Mouse (Mus musculus): ENCODE measurements at regions not wholly inside any gene's neighbourhood (a gene's known extent, or its start where the extent isn't known, plus 50 kb on each side); places are given as distances from the start of the nearest gene placed in this dataset.

DNA sequence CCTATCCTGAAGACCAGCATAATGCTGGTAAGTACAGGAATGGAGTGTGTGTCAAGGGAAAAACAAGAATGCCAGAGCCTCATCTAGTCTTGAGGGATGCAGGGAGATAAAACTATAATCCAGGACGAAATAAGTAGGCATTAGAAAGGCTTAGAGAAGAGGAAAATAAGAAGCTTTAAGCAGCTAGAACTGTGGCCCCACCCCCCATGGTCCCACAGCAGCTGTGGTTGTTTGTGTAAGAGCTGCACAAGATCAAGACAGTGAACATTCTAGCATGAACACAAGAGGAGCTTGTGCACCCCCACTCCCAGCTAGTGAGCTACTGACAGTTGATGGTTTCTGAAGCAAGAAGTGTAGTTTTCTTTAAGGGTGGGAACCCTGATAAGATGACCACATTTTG, 315.9 kb downstream of the Tmem135 start:
- ATAC-seq (ENCODE audit: poor library complexity, severe bottlenecking), result no peak

DNA sequence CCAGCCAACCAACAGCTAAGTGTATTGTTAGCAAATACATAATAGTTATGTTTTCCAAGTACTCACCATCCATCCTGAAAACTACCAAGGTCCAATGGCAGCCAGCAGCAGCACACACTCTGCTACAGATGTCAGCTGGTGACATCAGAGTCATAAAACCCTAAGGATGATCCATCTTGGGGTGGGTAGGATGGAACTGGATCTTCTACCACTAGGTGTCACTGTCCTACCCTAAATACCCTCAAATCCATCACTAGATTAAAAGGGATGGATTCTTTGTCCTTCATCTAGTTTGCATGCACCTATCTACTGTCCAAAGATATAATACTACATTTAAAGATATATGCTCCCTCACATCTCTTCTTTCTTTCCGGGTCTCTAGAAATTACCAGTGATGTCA, 317.7 kb downstream of the Tmem135 start:
- ATAC-seq (ENCODE audit: poor library complexity, severe bottlenecking), result peak; percentile 67

DNA sequence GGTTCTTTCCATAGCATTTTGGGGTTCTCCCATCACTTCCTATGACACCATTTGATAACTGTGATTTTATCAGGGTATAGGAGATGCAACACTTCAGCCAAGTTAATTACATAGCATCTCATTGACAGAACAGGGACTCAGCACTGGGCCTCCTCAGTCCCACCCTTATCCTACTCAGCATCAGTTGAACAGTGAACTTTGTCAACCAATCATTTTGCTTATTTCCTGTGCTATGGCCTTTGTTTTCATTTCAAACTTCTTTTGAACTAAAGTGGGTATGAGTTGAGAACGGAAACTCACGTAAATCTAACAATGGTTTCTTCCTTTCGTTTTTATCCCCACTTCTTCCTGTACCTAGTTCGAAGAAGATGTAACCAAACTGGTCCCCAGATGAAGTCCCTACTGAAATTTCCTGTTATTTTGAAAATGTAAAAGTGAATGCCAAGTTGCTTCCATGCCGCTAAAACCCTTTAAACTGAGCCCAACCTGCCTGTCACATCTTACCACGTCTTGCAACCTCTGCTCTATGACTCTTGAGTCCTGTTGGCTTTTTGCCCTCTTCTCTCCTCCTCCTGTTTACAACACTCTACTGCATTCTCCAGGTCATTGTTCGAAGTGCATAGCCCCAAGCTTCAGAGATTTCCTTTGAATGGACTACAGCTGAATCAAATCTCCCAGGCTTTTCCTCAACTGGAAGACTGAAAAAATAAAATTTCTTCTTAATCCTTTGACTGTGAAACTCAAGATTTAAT, 329.9 kb downstream of the Tmem135 start:
- no peak for ATAC-seq (ENCODE audit: poor library complexity, severe bottlenecking)

DNA sequence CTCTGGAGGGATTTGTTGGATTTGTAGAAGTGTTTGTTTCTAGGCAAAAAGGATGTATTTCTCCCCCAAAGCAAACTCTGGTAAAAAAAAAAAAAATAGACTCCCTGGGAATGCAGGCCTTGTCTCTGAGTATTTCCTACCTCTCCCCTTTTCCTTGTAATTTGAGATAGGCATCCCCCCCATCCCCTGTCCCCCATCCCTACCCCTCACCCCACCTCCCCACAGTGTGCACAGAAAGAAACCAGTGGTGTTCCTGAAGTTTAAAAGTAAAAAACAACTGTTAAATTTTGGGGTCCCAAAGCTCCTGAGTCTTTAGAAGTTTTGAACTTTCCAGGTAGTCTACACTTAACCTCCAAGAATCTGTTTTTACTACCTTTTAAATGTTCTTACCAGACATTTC, 334.0 kb downstream of the Tmem135 start:
- ATAC-seq (ENCODE audit: poor library complexity, severe bottlenecking), result no peak

DNA sequence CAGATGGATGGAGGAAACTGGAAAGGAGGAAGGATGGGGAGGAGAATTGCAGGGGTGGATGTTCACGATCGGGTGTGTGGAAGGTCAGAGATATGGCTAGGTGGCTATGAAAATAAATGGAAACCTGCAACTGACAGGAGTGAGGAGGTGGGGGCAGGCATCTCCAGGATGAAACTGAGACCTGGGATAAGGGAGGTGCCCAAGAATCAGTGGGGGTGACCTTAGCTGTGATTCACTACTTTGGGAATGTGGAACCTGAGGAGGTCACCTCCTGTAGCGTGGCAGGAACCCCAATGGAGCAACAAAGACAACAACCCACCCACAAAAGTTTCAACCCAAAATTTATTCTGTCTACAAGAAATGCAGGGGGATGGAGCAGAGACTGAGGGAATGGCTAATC, 339.6 kb downstream of the Tmem135 start:
- ATAC-seq (ENCODE audit: poor library complexity, severe bottlenecking), result no peak

DNA sequence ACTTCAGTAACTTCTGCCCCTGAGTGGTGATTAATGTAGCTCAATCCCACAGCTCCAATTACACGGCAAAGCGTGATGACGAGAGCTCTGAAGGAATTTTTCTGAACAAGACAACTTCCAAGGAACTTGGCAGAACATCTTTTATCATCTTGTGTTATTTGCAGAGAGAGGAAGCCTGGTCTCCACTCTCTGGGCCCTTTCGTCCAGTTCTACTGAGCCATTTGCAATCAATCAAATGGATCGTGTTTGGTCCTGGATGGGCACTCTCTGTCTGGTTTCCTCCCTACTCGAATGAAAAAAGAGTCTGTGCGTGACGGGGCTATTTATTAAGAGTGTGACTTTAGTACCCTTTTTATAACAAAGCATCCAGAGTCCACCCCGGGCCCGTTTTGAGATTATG, 340.4 kb downstream of the Tmem135 start:
- no peak for ATAC-seq (ENCODE audit: poor library complexity, severe bottlenecking)

DNA sequence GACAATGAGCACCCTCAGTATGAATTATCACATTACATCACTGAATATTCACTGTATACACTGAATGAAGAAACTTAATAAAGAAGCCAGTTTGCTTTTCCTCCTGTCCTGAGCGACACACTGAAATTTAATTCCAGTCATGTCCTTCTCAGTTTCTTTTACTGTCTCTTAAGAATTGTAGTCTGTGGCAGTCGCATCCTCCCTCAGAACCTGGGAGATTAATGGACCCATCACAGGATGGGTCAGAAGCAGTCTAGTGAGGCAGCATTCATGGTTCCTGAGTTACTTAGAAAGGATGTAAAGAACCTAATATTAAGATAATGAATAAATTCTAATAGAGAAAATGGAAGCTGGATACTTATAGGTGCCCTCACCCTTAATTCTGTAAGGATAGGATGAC, 349.5 kb downstream of the Tmem135 start:
- ATAC-seq (ENCODE audit: poor library complexity, severe bottlenecking), result no peak

DNA sequence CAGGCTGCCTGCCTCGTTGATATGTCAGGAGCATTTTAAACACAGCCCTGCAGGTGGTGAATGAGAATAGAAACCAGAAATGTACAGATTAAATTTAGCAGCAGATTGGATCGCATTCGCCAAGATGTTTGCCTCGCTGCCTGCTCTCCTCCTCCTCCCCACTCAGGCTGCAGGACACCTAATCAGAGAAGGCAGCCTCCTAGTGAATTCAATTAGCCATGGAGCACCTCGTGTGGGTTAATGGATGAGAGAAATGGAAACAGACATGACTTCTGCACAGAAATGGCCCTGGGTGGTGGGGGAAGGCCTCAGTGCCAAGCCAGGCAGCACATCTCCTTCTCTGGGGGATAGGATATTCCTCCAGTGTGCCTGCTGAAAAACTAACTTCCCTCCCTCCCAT, 352.8 kb downstream of the Tmem135 start:
- no peak for ATAC-seq (ENCODE audit: poor library complexity, severe bottlenecking)

DNA sequence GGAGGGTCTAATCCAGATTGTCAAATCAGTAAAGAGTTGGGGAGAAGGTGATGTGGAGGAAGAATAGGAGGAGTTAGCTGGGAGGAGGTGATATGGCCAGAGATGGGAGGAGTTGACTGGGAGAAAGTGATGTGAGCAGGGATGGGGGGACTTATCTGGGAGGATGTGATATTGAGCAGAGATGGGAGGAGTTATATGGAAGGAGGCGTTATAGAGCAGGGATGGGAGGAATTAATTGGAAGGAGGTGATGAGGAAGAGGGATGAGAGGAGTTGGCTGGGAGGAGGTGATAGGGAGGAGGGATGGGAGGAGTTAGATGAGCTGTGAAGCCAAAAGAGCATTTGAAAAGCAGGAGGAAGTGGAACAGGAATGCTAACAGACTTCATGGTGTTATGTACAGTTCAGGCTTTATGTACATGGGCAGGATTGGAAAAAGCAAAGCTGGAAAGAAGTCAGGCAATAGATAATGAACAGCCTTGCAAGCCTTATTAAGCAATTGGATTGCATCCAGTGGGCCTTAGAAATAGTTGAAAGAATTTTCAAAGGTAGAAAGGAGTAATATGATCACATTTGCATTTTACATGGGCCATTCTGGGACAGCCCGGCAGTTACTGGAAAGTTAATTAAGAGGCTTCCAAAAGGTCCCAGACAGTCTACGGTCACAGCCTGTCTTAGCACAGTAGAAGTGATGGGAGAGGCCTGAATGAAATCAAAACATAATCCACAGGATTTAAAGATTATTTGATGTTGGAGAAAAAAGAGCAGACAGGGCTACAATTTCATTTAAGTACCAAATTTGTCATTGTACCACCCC, 357.4 kb downstream of the Tmem135 start:
- no peak for ATAC-seq (ENCODE audit: poor library complexity, severe bottlenecking)

DNA sequence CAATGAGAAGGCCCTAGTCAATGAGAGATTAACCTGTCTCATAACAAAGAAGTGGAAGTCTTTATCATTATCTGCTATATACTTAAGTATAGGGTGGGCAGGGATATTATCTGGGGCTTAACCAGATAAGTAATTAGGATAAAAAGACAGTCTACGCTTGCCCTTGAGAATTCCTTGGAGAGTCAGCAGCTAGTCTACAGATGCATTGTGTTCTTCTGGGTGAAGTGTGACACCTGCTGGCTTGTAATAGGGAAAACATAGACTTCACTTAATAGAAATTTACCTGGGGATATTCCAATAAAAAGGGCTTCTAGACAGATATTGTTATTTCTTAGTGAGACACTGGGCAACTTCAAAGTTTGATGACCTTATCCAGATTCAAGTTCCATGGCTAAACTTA, 361.0 kb downstream of the Tmem135 start:
- ATAC-seq (ENCODE audit: poor library complexity, severe bottlenecking), result no peak

DNA sequence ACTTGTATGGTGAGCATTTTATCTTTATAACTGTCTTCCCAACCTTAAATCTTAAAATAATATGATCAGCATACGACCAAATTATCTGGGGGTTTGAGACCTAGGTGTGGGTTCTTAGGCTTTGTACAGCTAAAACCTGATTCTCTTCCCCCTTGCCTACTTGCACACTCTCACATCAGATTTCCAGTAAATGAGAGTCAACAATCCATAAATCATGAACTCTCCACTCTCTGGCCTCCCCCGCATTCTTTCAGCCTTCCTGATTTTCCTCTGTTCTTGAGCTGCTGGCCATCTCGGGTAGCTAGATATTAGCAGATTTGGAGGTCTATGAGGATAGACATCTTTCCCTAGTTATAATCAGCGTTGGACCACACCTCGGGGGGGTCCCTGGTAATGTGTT, 362.7 kb downstream of the Tmem135 start:
- ATAC-seq (ENCODE audit: poor library complexity, severe bottlenecking), result no peak

DNA sequence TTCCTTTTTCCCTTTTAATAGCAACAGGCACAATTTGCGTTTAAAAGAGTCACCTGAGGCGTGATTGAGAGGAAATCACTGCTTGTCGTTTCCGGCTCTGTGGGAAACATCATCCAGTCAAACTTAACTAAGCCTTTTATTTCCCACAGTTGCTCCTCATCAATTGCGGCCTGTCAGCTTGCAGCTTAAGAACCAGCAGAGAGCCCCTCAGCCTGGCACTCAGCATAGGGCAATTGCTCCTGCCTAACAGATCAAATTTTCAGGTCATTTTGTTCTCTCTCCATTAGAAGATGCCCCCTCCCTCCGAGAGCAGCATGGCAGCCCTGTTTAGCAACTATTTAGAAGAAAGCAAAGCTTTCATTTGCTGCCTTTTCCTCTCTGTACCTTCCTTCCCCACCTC, 363.9 kb downstream of the Tmem135 start:
- ATAC-seq (ENCODE audit: poor library complexity, severe bottlenecking), result no peak

DNA sequence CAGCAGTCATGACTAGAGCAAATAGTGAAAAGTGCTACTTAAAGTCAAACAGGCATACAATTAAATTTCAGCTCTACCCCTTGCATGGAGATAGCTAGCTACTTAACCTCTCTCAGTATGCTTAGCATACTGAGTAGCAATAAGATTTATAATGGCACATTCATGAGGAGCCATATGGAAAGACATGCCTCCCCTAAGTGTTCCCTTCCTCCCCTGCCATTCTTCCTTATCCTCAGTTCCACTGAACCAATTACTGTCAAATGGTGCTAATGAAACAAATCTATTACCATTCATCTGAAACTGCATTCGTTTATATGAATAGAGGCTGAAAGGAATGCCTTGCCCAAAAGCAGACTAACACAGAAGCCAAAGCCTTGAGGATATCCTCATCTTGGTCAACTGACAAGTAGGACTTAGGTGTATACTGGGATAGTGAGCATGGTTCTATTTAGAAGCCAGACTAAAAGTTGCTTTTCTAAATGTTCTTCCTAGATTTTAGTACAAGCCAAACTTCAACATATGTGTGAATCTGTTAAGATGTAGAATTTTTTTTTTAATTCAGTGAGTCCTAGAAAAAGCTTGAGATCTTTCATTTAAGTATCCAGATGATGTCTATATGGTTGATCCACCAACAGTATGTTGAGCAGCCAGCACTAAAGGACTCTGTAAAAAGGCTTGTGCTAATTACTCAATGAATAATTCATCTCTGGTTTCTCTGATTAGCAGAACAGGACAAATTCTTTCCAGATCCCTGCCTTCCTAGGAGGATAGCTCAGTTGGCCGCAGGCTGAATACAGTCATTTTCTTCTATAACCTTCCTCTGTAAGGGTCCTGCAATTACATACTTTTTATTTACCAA, 368.7 kb downstream of the Tmem135 start:
- ATAC-seq (ENCODE audit: poor library complexity, severe bottlenecking), result no peak

DNA sequence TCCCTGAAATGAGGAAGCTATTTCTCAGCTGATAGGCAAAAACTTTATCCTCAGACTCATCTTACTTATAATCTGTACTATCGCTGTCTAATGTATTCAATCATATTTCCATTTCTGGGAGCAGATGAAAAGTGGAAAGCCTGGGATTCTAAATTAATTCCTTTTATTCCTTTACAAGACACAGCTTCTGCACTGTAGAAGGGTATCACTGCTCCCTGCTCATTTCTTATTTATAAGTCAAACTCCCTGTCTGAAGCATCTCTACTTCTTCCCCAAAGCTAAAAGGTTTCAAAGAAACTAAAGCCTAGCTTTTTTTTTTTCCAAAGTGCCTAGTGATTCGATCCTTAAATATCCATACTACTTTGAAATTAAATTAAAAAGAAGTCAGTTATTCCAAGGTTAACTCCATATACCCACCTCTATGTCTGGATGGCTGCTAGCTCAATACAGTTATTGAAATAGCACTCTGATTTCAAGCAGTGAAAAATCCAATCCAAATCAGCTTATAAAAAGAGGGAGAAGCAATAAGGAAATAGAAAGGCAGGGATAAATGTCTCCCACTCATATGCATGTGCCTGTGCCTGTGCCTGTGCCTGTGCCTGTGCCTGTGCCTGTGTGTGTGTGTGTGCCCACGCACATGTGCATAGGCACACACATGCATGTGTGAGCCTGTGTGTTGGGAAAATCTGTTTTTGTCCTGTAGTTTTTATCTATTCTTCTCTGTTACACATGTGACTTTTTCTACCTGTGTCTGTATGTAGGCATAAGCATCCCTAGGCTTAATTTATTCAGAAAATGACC, 380.6 kb downstream of the Tmem135 start:
- ATAC-seq (ENCODE audit: poor library complexity, severe bottlenecking), result no peak

DNA sequence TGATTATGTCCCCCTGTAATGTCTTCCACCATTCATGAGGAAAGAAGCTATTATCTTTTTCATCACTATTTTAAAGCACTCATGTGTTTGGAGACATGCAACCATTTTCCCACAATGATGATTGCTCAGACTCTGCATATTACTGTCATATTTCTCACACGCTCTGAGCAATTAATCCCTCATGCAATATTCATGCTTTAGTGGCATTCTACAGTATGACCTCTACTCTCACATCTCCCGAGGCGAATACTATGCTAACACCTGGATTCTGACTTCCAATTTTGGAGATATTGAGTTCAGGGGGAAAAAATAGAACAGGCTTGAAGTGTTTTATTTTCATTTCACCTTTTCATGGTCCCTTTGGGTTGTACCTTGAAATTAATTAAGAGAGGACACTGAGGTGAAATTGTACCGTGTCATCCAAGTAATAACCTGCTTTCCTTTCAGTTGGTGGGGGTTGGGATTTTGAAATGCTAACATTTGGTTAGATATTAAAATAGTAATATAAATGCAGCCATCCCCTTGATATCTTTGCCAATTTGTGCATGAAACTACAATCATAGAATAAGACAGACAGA, 405.1 kb downstream of the Tmem135 start:
- no peak for ATAC-seq (ENCODE audit: poor library complexity, severe bottlenecking)

DNA sequence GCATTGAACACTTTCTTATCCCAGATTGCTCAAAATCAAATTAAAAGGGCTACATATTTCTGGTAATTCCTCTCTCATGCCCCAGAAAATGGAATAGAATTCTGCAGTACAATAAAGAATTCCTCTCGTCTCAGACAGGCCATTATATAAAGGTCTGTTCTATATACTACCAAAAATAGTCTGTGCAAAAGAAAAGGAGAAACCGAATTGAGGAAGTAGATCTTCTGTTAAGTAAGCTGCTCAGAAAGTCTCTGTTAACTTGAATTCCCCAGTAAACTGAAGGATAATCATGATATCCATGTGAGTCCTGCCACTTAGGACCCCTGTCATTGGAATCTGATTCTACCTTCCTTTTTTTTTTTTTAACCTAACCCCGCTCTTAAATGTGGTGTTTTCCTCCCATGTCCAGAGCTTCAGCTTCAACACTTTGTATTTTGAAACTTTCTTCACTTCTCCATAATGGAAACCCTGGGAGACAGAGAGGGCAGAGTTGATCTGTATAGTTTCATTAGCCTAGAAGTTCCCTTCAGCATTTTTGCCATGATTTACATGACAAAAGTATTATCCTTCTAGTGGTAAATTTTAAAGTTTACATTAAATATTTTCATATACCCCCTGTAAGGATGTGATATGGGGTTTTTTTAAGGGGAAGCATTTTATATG, 406.1 kb downstream of the Tmem135 start:
- ATAC-seq (ENCODE audit: poor library complexity, severe bottlenecking), result peak; percentile 77

DNA sequence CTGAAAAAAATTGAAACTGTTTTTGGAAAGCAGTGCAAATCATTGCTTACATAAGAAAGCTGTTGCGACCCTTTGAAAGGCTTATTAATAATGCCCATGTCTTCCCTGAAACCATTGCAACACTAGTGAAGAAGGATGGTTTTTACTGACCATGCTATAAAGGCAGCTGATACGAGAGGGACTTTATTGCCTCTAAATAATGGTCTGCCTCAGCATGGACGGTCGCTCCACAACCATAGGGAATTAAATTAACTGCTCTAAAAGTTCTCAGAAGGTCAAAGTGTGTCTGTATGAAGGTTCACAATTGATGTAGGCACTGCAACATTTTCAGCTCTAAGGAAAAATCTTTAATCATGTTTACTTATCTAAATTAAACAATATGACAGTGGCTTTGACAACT, 429.6 kb downstream of the Tmem135 start:
- no peak for ATAC-seq (ENCODE audit: poor library complexity, severe bottlenecking)

DNA sequence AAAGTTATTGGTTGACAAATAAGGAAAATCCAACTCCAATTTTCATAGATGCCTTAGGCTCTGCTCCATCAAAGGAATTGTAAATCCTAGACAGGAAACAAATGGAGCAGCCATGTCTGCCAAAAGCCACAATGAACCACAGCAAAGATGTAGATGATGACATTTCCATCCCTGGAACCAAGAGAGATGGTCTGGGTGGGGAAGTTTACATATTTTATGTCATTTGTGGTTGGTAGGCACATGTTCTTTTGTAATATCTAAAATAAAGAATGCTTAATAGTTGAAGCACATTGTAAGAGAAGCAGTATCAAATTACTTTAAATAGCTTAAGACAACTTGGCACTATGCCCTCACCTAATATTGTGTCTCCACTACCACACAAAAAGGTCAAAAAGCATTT, 443.2 kb downstream of the Tmem135 start:
- no peak for ATAC-seq (ENCODE audit: poor library complexity, severe bottlenecking)

DNA sequence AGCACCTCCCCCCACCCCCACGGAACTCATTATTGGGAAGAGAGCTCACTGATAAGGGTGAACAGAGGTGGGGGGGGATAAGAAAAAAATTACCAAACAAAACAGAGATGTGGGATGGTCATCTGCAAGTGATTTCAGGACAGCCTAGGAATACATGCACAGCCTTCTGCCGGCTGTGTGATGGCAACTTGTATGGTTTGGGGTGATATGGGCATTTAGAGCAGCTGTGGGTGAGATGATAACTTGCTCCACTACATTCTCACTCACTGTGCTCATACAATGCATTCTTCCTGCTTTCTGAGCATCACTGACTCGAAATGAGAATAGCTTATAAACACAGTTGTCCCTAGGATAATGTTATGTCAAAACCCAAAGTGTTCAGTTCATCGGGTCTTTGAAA, 443.8 kb downstream of the Tmem135 start:
- no peak for ATAC-seq (ENCODE audit: poor library complexity, severe bottlenecking)
